Mouse (Mus musculus) T-helper 2 cell (primary cell): ENCODE results near the gene Cdca4.

ENCODE experiments used
- in situ Hi-C: fragments of 300-600 bp; cut with MboI, MseI; formaldehyde crosslinking; loops from one replicate; pipeline ENCODE4 v1.15.1; 2025; ENCODE audit warnings: high pct_unique_total_duplicates

Gene Cdca4

GRCm38 (mm10) chr12:112858581-112859336 is 29.5 kb upstream of the Cdca4 start:
- in situ Hi-C loops, result no loop called here

GRCm38 (mm10) chr12:112857021-112857925 is 28.1 kb upstream of the Cdca4 start:
- in situ Hi-C loops, result no loop called here

GRCm38 (mm10) chr12:112856338-112856737 is 27.1 kb upstream of the Cdca4 start:
- in situ Hi-C loops, result no loop called here

GRCm38 (mm10) chr12:112854610-112855333 is 25.5 kb upstream of the Cdca4 start:
- in situ Hi-C loops, result loop anchor here (5.0 kb wide), 1 partner anchor 52 kb away; the partner anchor contains the start of gene Ahnak2

GRCm38 (mm10) chr12:112853050-112853729 is 24.0 kb upstream of the Cdca4 start:
- in situ Hi-C loops, result loop anchor here (5.0 kb wide), 1 partner anchor 51 kb away; the partner anchor contains the start of gene Ahnak2

GRCm38 (mm10) chr12:112851116-112851515 is 21.9 kb upstream of the Cdca4 start:
- in situ Hi-C loops, result loop anchor here (5.0 kb wide), 1 partner anchor 49 kb away; the partner anchor contains the start of gene Ahnak2

GRCm38 (mm10) chr12:112850344-112850743 is 21.1 kb upstream of the Cdca4 start:
- in situ Hi-C loops, result loop anchor here (5.0 kb wide), 1 partner anchor 48 kb away; the partner anchor contains the start of gene Ahnak2

- in situ Hi-C loops, result loop anchor here (5.0 to 10.0 kb wide), 2 partner anchors 47 to 105 kb away; partner anchors contain the start of gene Ahnak2
These were observed 20.2 kb upstream of the Cdca4 start for GRCm38 (mm10) chr12:112849235-112850022.

GRCm38 (mm10) chr12:112847880-112848279 is 18.7 kb upstream of the Cdca4 start:
- in situ Hi-C loops, result loop anchor here (10.0 kb wide), 1 partner anchor 103 kb away; no protein-coding TSS in a partner anchor

GRCm38 (mm10) chr12:112843803-112844202 is 14.6 kb upstream of the Cdca4 start:
- in situ Hi-C loops, result loop anchor here (10.0 kb wide), 1 partner anchor 99 kb away; no protein-coding TSS in a partner anchor

GRCm38 (mm10) chr12:112842128-112842527 is 12.9 kb upstream of the Cdca4 start:
- in situ Hi-C loops, result loop anchor here (10.0 kb wide), 1 partner anchor 97 kb away; no protein-coding TSS in a partner anchor

GRCm38 (mm10) chr12:112841338-112841892 is 12.2 kb upstream of the Cdca4 start:
- in situ Hi-C loops, result loop anchor here (10.0 kb wide), 1 partner anchor 97 kb away; no protein-coding TSS in a partner anchor

- in situ Hi-C loops, result loop anchor here (10.0 kb wide), 1 partner anchor 96 kb away; no protein-coding TSS in a partner anchor
These were observed 11.2 kb upstream of the Cdca4 start for GRCm38 (mm10) chr12:112840209-112841086.

- in situ Hi-C loops, result no loop called here
These were observed 5.8 kb upstream of the Cdca4 start for GRCm38 (mm10) chr12:112835046-112835445.

- in situ Hi-C loops, result no loop called here
These were observed 4.3 kb upstream of the Cdca4 start for GRCm38 (mm10) chr12:112833527-112833926.

GRCm38 (mm10) chr12:112832411-112832810 is 3.2 kb upstream of the Cdca4 start:
- in situ Hi-C loops, result no loop called here

- in situ Hi-C loops, result no loop called here
These were observed 1.3 kb upstream of the Cdca4 start for GRCm38 (mm10) chr12:112830570-112830969.

GRCm38 (mm10) chr12:112830141-112830540 is 918 bp upstream of the Cdca4 start:
- in situ Hi-C loops, result no loop called here
